Mouse (Mus musculus) kidney, embryonic 16.5 days (tissue): ENCODE measurements around the gene Gm9887. TPM values are rescaled to one million over a fixed set of nuclear protein-coding genes. Genes with fewer than 3 reads are reported as not detected.

ENCODE experiments used
- ATAC-seq: fragments of 200-750 bp; cut with Nextera tagmentation; 2 replicates; pipeline ENCODE4 v1.8.0; 2017; ENCODE audit warnings: moderate TSS enrichment; ENCODE audit not compliant: low FRiP score, low TSS enrichment
- H3K27ac ChIP-seq: fragments of 300-500 bp; sonication (generic); 2 replicates; pipeline ENCODE4 v1.5.1; 2014; ENCODE audit warnings: low read length
- H3K27me3 ChIP-seq: fragments of 300-500 bp; sonication (generic); 2 replicates; pipeline ENCODE4 v1.6.1; 2014; ENCODE audit warnings: low read length, control low read depth, mixed read lengths; ENCODE audit not compliant: insufficient read depth
- H3K36me3 ChIP-seq: fragments of 300-500 bp; sonication (generic); 2 replicates; pipeline ENCODE4 v1.6.1; 2014; ENCODE audit warnings: low read length, control low read depth, mixed read lengths; ENCODE audit not compliant: insufficient read depth
- H3K4me1 ChIP-seq: fragments of 300-500 bp; sonication (generic); 2 replicates; pipeline ENCODE4 v1.6.1; 2014; ENCODE audit warnings: low read length, control low read depth, mixed read lengths; ENCODE audit not compliant: insufficient read depth
- H3K4me2 ChIP-seq: fragments of 300-500 bp; sonication (generic); replicated peaks from 2 replicates; pipeline ENCODE4 v1.6.1; 2014; ENCODE audit warnings: low read depth, low read length
- H3K4me3 ChIP-seq: fragments of 300-500 bp; sonication (generic); 2 replicates; pipeline ENCODE4 v1.5.1; 2014; ENCODE audit warnings: mild to moderate bottlenecking, low read length
- H3K9ac ChIP-seq: fragments of 300-500 bp; sonication (generic); replicated peaks from 2 replicates; pipeline ENCODE4 v1.6.1; 2014; ENCODE audit warnings: low read length
- H3K9me3 ChIP-seq: fragments of 300-500 bp; sonication (generic); 2 replicates; pipeline ENCODE4 v1.6.1; 2016; ENCODE audit warnings: low read length, control low read depth
- WGBS: fragments of 180-500 bp; shearing (Covaris S2); extraction: QIAGEN DNeasy Blood & Tissue Kit; methylation state at CpG from one replicate; pipeline ENCODE4 v1.1.7; 2014; 5-methylcytosine and 5-hydroxymethylcytosine counted together
- polyA plus RNA-seq: library from polyadenylated mRNA; unstranded; fragments of >200 nt; fragmentation: Nextera tagmentation; extraction: Ambion mirVana; gene quantifications from 2 replicates; pipeline ENCODE4 v1.2.1, GENCODE M21; 2015

Gene Gm9887
- polyA plus RNA-seq, 1 experiment from 2014 or later = 1.7 TPM

GRCm38 (mm10) chr12:69411936-69412335 lies 39.7 kb upstream of the Gm9887 start:
- no peak for ATAC-seq

GRCm38 (mm10) chr12:69410767-69411166 lies 38.5 kb upstream of the Gm9887 start:
- 0 out of 2 replicates have a peak overlapping the region, but pooled peaks have one; percentile 24 for H3K27ac ChIP-seq
- no peaks in the 10 kb centered on the region for H3K27me3 ChIP-seq
- H3K4me3 ChIP-seq = no peak overlapping the region
- 50% methylated on average over 5 of the region's 5 CpGs for WGBS
- no peak overlapping the region for H3K9ac ChIP-seq
- H3K4me1 ChIP-seq = no peaks in the 10 kb centered on the region; the same call in 1 of the 2 replicates
- no peaks in the 10 kb centered on the region for H3K9me3 ChIP-seq
- ATAC-seq = no peak
- H3K4me2 ChIP-seq = no peak overlapping the region
- H3K36me3 ChIP-seq = no peaks in the 10 kb centered on the region

More at GRCm38 (mm10) chr12:69411936-69412335, 39.7 kb upstream of the Gm9887 start:
- H3K27me3 ChIP-seq = no peaks in the 10 kb centered on the region
- H3K36me3 ChIP-seq = no peaks in the 10 kb centered on the region
- H3K9ac ChIP-seq = no peak overlapping the region
- H3K27ac ChIP-seq = no peak overlapping the region
- no peaks in the 10 kb centered on the region; the same call in 1 of the 2 replicates for H3K4me1 ChIP-seq
- H3K4me2 ChIP-seq = no peak overlapping the region
- no peak overlapping the region for H3K4me3 ChIP-seq
- WGBS = 16% methylated on average over 4 of the region's 4 CpGs
- no peaks in the 10 kb centered on the region for H3K9me3 ChIP-seq

- no peak for ATAC-seq
- Histone ChIP-seq H3K9ac (no peak overlapping the region), H3K4me1 (peaks cover 6% of the 10 kb centered on the region), H3K4me2 (no peak overlapping the region), H3K4me3 (no peak overlapping the region), H3K27ac (no peak overlapping the region), H3K9me3 (no peaks in the 10 kb centered on the region), H3K36me3 (no peaks in the 10 kb centered on the region), H3K27me3 (no peaks in the 10 kb centered on the region)
- 78% methylated on average over 13 of the region's 13 CpGs for WGBS
These were observed 30.4 kb upstream of the Gm9887 start for GRCm38 (mm10) chr12:69402594-69403167.

GRCm38 (mm10) chr12:69402100-69402499 lies 29.8 kb upstream of the Gm9887 start:
- H3K27me3 ChIP-seq = no peaks in the 10 kb centered on the region
- WGBS = 63% methylated on average over 9 of the region's 9 CpGs
- H3K4me2 ChIP-seq = no peak overlapping the region
- peaks cover 6% of the 10 kb centered on the region for H3K4me1 ChIP-seq
- H3K9me3 ChIP-seq = no peaks in the 10 kb centered on the region
- no peak overlapping the region for H3K27ac ChIP-seq
- ATAC-seq = no peak
- no peak overlapping the region for H3K9ac ChIP-seq
- no peak overlapping the region for H3K4me3 ChIP-seq
- H3K36me3 ChIP-seq = no peaks in the 10 kb centered on the region

- Histone ChIP-seq H3K9me3 (no peaks in the 10 kb centered on the region), H3K36me3 (no peaks in the 10 kb centered on the region), H3K27me3 (no peaks in the 10 kb centered on the region), H3K4me3 (no peak overlapping the region), H3K27ac (no peak overlapping the region), H3K4me2 (no peak overlapping the region), H3K4me1 (peaks cover 6% of the 10 kb centered on the region), H3K9ac (no peak overlapping the region)
- WGBS = 13% methylated on average over 2 of the region's 2 CpGs
- ATAC-seq = no peak
These were observed 28.6 kb upstream of the Gm9887 start for GRCm38 (mm10) chr12:69400871-69401286.

GRCm38 (mm10) chr12:69400367-69400766 lies 28.1 kb upstream of the Gm9887 start:
- Histone ChIP-seq H3K4me1 (peaks cover 6% of the 10 kb centered on the region), H3K27me3 (no peaks in the 10 kb centered on the region), H3K4me3 (no peak overlapping the region), H3K4me2 (no peak overlapping the region), H3K36me3 (no peaks in the 10 kb centered on the region), H3K9me3 (no peaks in the 10 kb centered on the region), H3K27ac (no peak overlapping the region), H3K9ac (no peak overlapping the region)
- no peak for ATAC-seq
- 75% methylated on average over 4 of the region's 4 CpGs for WGBS

GRCm38 (mm10) chr12:69394456-69394855 lies 22.2 kb upstream of the Gm9887 start:
- Histone ChIP-seq H3K4me3 (no peak overlapping the region), H3K36me3 (no peaks in the 10 kb centered on the region), H3K4me2 (no peak overlapping the region), H3K9me3 (no peaks in the 10 kb centered on the region), H3K27ac (no peak overlapping the region), H3K9ac (no peak overlapping the region), H3K27me3 (no peaks in the 10 kb centered on the region), H3K4me1 (peaks cover 3% of the 10 kb centered on the region)
- 83% methylated on average over 6 of the region's 6 CpGs for WGBS
- no peak for ATAC-seq

- no peak overlapping the region for H3K4me2 ChIP-seq
- H3K9ac ChIP-seq = no peak overlapping the region
- H3K4me1 ChIP-seq = peaks cover 10% of the 10 kb centered on the region
- ATAC-seq = no peak
- H3K27me3 ChIP-seq = no peaks in the 10 kb centered on the region
- WGBS = 74% methylated on average over 10 of the region's 10 CpGs
- H3K36me3 ChIP-seq = no peaks in the 10 kb centered on the region
- no peak overlapping the region for H3K27ac ChIP-seq
- H3K9me3 ChIP-seq = no peaks in the 10 kb centered on the region
- no peak overlapping the region for H3K4me3 ChIP-seq
These were observed 20.8 kb upstream of the Gm9887 start for GRCm38 (mm10) chr12:69393076-69393475.

- H3K9me3 ChIP-seq = no peaks in the 10 kb centered on the region
- peak; percentile 49; the same call in 1 of the 2 replicates for ATAC-seq
- H3K4me2 ChIP-seq = no peak overlapping the region
- no peak overlapping the region for H3K4me3 ChIP-seq
- H3K9ac ChIP-seq = no peak overlapping the region
- WGBS = 65% methylated on average over 7 of the region's 7 CpGs
- no peaks in the 10 kb centered on the region for H3K36me3 ChIP-seq
- peaks cover 10% of the 10 kb centered on the region for H3K4me1 ChIP-seq
- no peaks in the 10 kb centered on the region for H3K27me3 ChIP-seq
- no peak overlapping the region for H3K27ac ChIP-seq
These were observed 17.9 kb upstream of the Gm9887 start for GRCm38 (mm10) chr12:69390000-69390698.

GRCm38 (mm10) chr12:69389273-69389938 lies 17.1 kb upstream of the Gm9887 start:
- H3K27ac ChIP-seq = no peak overlapping the region
- H3K9me3 ChIP-seq = no peaks in the 10 kb centered on the region
- H3K4me2 ChIP-seq = no peak overlapping the region
- no peaks in the 10 kb centered on the region for H3K36me3 ChIP-seq
- H3K4me3 ChIP-seq = no peak overlapping the region
- no peaks in the 10 kb centered on the region for H3K27me3 ChIP-seq
- 51% methylated on average over 7 of the region's 7 CpGs for WGBS
- peaks cover 10% of the 10 kb centered on the region for H3K4me1 ChIP-seq
- H3K9ac ChIP-seq = no peak overlapping the region
- ATAC-seq = no peak
